Mouse (Mus musculus): Measurements from ENCODE around the gene Il17rc. TPM values are rescaled to one million over a fixed set of nuclear protein-coding genes. Genes with fewer than 3 reads are reported as not detected.

Gene Il17rc
- total RNA-seq, 2 experiments from 2014 or later = not detected

DNA sequence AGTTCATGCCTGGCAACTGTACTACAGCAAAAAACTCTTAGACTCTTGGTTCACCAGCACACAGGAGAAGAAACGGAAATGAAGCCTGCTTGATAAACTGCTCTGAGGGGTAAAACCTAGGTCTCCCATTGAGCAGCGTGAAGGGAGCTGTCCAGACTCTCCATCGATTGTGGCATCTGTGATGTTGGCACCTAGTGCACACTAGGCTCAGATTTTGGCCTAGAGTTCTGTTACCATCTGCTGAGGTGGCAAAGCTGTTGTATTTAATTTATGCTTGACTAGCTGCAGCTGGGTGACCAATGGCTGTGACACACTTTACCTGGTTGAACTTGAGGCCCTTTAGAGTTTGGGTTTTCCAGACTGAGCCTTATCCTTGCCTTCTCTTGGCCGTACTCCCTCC, 23.6 kb upstream of the Il17rc start:
- ATAC-seq (ENCODE audit: poor library complexity, severe bottlenecking) = no peak

DNA sequence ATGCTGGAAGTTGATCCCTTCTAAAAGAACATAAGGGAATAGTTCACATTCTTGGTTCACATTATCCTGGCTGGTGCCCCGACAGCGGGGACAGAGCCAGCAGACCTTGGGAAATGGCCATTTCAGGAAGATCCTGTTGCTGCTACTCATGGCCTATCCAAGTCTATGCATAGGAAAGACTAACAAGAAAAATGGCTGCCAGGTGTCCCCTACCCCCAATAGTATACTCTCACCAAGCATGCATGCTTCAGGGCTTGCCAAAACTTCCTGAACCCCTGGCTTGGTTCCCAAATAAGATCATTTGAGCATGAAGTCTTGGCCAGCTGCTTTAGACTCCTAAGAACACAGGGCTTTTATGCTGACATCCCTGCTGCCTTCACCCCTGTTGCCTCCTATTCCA, 19.4 kb upstream of the Il17rc start:
- no peak for ATAC-seq (ENCODE audit: poor library complexity, severe bottlenecking)

DNA sequence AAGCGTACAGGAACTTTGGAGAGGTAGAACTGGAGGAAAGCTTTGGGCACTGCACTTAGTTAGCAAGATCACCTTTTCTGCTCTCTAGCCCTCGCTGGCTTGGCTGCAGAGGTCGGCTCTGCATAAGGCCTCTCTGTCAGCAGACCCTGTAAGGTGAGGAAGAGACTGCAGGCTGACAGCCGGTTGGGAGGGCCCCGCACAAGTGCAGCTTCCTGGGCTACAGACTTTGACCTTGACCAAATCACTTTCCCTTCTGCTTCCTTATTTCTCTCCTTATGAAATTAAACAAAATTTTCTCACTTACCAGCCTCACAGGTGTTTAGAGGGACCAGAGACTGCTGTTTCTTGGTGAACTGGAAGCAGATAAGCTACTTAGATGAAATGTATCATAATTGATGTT, 16.2 kb upstream of the Il17rc start:
- peak; percentile 60 for ATAC-seq (ENCODE audit: poor library complexity, severe bottlenecking)

GRCm38 (mm10) chr6:113457952-113458534, 13.2 kb upstream of the Il17rc start, which contains the start of gene Il17re:
TSS of gene Il17re (plus strand) at chr6:113458484.
- no peak for ATAC-seq (ENCODE audit: poor library complexity, severe bottlenecking)

GRCm38 (mm10) chr6:113458635-113459034, 12.6 kb upstream of the Il17rc start:
- ATAC-seq (ENCODE audit: poor library complexity, severe bottlenecking) = no peak

GRCm38 (mm10) chr6:113464040-113464439, 7.2 kb upstream of the Il17rc start:
- no peak for ATAC-seq (ENCODE audit: poor library complexity, severe bottlenecking)

DNA sequence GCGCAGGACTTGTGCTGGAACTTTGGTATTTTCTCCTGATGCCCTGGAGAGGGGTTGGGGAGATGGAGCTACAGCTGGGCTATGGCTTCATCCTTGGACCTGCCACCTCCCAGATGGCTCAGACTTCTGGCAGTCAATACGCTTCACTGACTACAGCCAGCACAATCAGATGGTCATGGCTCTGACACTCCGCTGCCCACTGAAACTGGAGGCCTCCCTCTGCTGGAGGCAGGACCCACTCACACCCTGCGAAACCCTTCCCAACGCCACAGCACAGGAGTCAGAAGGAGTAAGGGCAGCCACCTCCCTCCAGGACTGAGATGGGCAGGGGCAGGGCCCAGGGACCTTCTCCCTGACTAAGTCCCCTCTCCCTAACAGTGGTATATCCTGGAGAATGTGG, 5.6 kb upstream of the Il17rc start:
- ATAC-seq (ENCODE audit: poor library complexity, severe bottlenecking) = no peak

GRCm38 (mm10) chr6:113468512-113468911, 2.7 kb upstream of the Il17rc start:
- peak; percentile 63 for ATAC-seq (ENCODE audit: poor library complexity, severe bottlenecking)

DNA sequence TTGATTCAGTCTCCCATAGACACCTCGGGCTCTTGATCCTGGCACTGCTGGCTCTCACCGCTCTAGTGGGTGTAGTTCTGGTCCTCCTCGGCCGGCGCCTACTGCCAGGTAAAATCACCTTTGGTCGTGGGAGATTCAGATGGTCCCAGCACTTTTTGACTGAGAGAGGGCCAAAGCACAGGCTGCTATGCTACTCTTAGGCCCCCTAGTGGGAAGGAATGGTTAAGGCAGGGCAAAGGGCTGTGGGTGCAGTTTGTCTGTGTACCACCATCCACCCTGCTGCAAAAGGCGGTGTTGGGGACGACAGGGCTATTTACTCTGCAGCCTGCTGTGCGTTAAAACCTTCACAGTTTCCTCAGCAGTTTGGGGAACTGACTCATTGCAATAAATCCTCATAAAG, 2.2 kb upstream of the Il17rc start:
- peak; percentile 87 for ATAC-seq (ENCODE audit: poor library complexity, severe bottlenecking)

DNA sequence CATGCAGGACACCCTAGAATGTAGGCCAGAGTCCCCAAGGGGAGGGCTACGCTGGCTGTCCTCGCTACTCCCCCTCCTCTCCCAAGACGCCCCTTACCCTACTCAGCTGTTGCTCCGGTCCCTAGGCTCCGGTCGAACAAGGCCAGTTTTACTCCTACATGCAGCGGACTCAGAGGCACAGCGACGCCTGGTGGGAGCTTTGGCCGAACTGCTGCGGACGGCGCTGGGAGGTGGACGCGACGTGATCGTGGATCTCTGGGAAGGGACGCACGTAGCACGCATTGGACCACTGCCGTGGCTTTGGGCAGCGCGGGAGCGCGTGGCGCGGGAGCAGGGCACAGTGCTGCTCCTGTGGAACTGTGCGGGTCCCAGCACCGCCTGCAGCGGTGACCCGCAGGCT, 1.8 kb upstream of the Il17rc start:
- peak; percentile 80 for ATAC-seq (ENCODE audit: poor library complexity, severe bottlenecking)

DNA sequence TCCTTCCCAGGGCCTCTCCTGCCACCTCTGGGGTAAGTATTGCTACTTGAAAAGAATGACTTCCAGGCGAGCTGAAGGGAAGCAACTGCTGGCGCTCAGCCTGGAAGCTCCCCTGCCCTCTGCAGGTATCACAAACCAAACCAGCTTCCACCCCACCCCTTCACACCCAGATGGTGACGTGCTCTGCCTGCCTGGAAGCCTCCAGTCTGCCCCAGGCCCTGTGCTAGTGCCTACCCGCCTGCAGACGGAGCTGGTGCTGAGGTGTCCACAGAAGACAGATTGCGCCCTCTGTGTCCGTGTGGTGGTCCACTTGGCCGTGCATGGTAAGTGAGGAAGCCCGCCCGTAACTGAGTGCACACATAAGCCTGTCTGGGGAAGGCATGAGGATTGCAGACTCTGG, 834 bp downstream of the Il17rc start:
- ATAC-seq (ENCODE audit: poor library complexity, severe bottlenecking) = no peak

- no peak for ATAC-seq (ENCODE audit: poor library complexity, severe bottlenecking)
Observed at GRCm38 (mm10) chr6:113473246-113473645, 2.0 kb downstream of the Il17rc start.

DNA sequence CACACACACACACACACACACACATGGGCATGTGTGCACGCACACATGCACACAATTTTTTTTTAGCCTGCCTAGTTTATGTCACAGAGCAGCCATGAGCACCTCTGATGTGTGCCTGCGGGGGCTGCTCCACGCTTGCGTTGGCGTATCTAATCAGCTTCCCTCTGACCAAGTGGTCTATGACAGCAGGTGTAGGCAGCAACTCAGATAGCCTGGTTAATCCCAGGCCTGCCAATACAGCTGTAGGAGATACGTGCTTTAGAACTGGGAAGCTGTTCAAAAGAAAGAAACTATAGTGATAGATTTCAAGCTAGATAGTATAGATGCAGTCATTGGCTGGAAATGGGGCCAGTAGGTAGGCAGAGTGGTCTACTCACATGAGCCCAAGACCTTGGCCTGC, 2.5 kb downstream of the Il17rc start:
- ATAC-seq (ENCODE audit: poor library complexity, severe bottlenecking) = no peak

- ATAC-seq (ENCODE audit: poor library complexity, severe bottlenecking) = no peak
Observed at GRCm38 (mm10) chr6:113477353-113477752, 6.1 kb downstream of the Il17rc start.

- ATAC-seq (ENCODE audit: poor library complexity, severe bottlenecking) = no peak
Observed at GRCm38 (mm10) chr6:113478906-113479305, 7.7 kb downstream of the Il17rc start.

DNA sequence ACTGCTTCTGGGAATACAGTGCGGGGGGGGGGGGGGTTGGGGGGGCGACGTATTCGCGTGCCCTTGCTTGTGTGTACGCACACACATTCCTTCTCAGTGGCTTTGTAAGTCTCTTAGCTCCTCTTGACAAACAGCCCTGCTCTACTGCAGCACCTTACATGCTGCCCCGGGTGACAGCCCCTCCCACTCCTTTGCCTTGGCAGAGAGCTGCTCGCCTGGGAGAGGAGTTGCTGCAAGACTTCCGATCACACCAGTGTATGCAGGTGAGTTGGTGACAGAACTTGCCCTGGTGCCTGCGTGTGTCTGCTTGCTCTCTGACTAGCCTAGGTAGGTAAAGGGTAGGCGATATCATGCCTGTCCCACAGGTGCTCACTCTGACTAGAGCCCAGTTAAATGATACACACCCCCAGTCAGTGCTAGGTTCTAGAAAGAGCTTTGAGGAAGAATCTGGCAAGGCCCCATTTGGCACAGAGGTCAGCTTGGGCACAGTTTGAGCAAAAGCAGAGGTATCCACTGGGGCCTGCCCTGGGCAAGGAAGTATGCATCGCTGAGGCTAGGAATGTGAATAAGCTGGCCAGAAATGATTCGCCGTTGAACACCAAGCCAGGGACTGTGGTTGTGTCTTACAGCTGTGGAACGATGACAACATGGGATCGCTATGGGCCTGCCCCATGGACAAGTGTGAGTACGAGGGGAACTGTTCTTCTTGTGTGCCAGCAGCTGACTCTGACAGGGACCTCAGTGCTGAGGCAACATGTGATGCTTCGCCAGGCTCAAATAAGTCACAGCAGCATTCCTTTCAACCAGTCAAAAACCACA, 9.5 kb downstream of the Il17rc start:
- no peak for ATAC-seq (ENCODE audit: poor library complexity, severe bottlenecking)

DNA sequence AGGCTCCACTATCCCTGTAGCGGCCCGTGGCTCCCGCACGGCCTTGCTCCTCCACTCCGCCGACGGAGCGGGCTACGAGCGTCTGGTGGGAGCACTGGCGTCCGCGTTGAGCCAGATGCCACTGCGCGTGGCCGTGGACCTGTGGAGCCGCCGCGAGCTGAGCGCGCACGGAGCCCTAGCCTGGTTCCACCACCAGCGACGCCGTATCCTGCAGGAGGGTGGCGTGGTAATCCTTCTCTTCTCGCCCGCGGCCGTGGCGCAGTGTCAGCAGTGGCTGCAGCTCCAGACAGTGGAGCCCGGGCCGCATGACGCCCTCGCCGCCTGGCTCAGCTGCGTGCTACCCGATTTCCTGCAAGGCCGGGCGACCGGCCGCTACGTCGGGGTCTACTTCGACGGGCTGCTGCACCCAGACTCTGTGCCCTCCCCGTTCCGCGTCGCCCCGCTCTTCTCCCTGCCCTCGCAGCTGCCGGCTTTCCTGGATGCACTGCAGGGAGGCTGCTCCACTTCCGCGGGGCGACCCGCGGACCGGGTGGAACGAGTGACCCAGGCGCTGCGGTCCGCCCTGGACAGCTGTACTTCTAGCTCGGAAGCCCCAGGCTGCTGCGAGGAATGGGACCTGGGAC, 11.4 kb downstream of the Il17rc start:
- peak; percentile 58 for ATAC-seq (ENCODE audit: poor library complexity, severe bottlenecking)

- peak; percentile 96 for ATAC-seq (ENCODE audit: poor library complexity, severe bottlenecking)
Observed at GRCm38 (mm10) chr6:113483100-113483615, 11.9 kb downstream of the Il17rc start, which contains the start of gene Creld1. TSS of gene Creld1 (plus strand) at chr6:113483297.

GRCm38 (mm10) chr6:113483729-113484128, 12.5 kb downstream of the Il17rc start:
- ATAC-seq (ENCODE audit: poor library complexity, severe bottlenecking) = peak; percentile 10; the same call in 1 of the 2 replicates

GRCm38 (mm10) chr6:113487125-113487576, 15.9 kb downstream of the Il17rc start:
- no peak for ATAC-seq (ENCODE audit: poor library complexity, severe bottlenecking)

GRCm38 (mm10) chr6:113489410-113489809, 18.2 kb downstream of the Il17rc start:
- no peak for ATAC-seq (ENCODE audit: poor library complexity, severe bottlenecking)
